Mouse (Mus musculus) intestine, postnatal 0 days (tissue): ENCODE measurements around the gene Azin2. TPM values are rescaled to one million over a fixed set of nuclear protein-coding genes. Genes with fewer than 3 reads are reported as not detected.
A peak's percentile ranks its signal among the peaks of the same experiment; 100 is the strongest.

ENCODE experiments used
- ATAC-seq: fragments of 200-750 bp; cut with Nextera tagmentation; 2 replicates; pipeline ENCODE4 v1.8.0; 2017; ENCODE audit warnings: mild to moderate bottlenecking, moderate TSS enrichment, moderate library complexity
- H3K27ac ChIP-seq: fragments of 300-500 bp; sonication (generic); 2 replicates; pipeline ENCODE4 v1.5.1; 2014; ENCODE audit warnings: mild to moderate bottlenecking, low read depth, low read length, moderate library complexity
- H3K27me3 ChIP-seq: fragments of 300-500 bp; sonication (generic); replicated peaks from 2 replicates; pipeline ENCODE4 v1.6.1; 2014; ENCODE audit warnings: low read length, mixed read lengths; ENCODE audit not compliant: control insufficient read depth, insufficient read depth
- H3K36me3 ChIP-seq: fragments of 300-500 bp; sonication (generic); 2 replicates; pipeline ENCODE4 v1.6.1; 2014; ENCODE audit warnings: mild to moderate bottlenecking, moderate library complexity; ENCODE audit not compliant: control insufficient read depth, insufficient read depth
- H3K4me1 ChIP-seq: fragments of 300-500 bp; sonication (generic); replicated peaks from 2 replicates; pipeline ENCODE4 v1.6.1; 2014; ENCODE audit warnings: antibody characterized with exemption, low read length, mixed read lengths; ENCODE audit not compliant: control insufficient read depth, insufficient read depth
- H3K4me2 ChIP-seq: fragments of 300-500 bp; sonication (generic); replicated peaks from 2 replicates; pipeline ENCODE4 v1.6.1; 2014; ENCODE audit warnings: low read depth, mild to moderate bottlenecking, moderate library complexity
- H3K4me3 ChIP-seq: fragments of 300-500 bp; sonication (generic); 2 replicates; pipeline ENCODE4 v1.5.1; 2014; ENCODE audit warnings: low read depth, low read length
- H3K9ac ChIP-seq: fragments of 300-500 bp; sonication (generic); 2 replicates; pipeline ENCODE4 v1.6.1; 2014; ENCODE audit warnings: mild to moderate bottlenecking, low read depth, low read length
- H3K9me3 ChIP-seq: fragments of 300-500 bp; sonication (generic); 2 replicates; pipeline ENCODE4 v1.6.1; 2016; ENCODE audit warnings: mixed run types; ENCODE audit not compliant: control insufficient read depth
- CTCF ChIP-seq: sonication (generic); IDR thresholded peaks from 2 replicates; pipeline ENCODE4 v1.5.1; 2016; ENCODE audit warnings: low read depth, mild to moderate bottlenecking, control low read depth, antibody characterized with exemption, moderate library complexity
- WGBS: fragments of 180-500 bp; shearing (Covaris S2); extraction: QIAGEN DNeasy Blood & Tissue Kit; methylation state at CpG from one replicate; pipeline ENCODE4 v1.1.7; 2014; 5-methylcytosine and 5-hydroxymethylcytosine counted together
- polyA plus RNA-seq: library from polyadenylated mRNA; unstranded; fragments of >200 nt; fragmentation: Nextera tagmentation; extraction: Ambion mirVana; gene quantifications from 2 replicates; pipeline ENCODE4 v1.2.1, GENCODE M21; 2015

Gene Azin2
- polyA plus RNA-seq, 1 experiment from 2014 or later = 13.1 TPM

DNA sequence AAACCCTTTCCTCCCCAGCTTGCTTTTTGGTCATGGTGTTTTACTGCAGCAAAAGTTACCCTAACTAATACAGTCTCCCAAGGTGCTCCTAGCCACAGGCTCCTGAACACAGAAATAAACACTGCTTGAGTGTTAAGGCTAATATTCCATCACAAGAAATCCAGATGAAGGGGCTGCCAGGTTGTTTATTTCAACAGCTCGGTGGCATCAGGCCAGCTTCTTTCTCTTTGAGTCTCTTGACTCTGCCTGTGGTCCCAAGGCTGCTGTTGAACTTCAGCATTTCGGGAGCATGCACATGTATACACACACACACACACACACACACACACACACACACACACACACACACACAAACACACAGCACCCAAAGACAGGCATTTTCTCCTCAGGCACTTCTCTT is 20.9 kb upstream of the Azin2 start:
- 67% methylated on average over 2 of the region's 2 CpGs for WGBS
- no peak for TF ChIP-seq CTCF
- no peaks in the 10 kb centered on the region for H3K27me3 ChIP-seq
- H3K4me2 ChIP-seq = no peak overlapping the region
- H3K9ac ChIP-seq = no peak overlapping the region
- no peak for ATAC-seq
- H3K9me3 ChIP-seq = no peaks in the 10 kb centered on the region
- peak overlapping the region; percentile 73 for H3K27ac ChIP-seq
- H3K4me3 ChIP-seq = no peak overlapping the region
- 0 out of 2 replicates have a peak, but pooled peaks cover 3% of the 10 kb centered on the region for H3K4me1 ChIP-seq
- H3K36me3 ChIP-seq = no peaks in the 10 kb centered on the region

GRCm38 (mm10) chr4:128981833-128982180 is 19.6 kb upstream of the Azin2 start:
- Histone ChIP-seq H3K27me3 (no peaks in the 10 kb centered on the region), H3K9me3 (no peaks in the 10 kb centered on the region), H3K4me1 (0 out of 2 replicates have a peak, but pooled peaks cover 3% of the 10 kb centered on the region), H3K9ac (no peak overlapping the region), H3K4me3 (no peak overlapping the region), H3K27ac (no peak overlapping the region), H3K36me3 (no peaks in the 10 kb centered on the region), H3K4me2 (no peak overlapping the region)
- no peak for TF ChIP-seq CTCF
- no peak for ATAC-seq
- WGBS = 77% methylated on average over 11 of the region's 11 CpGs

DNA sequence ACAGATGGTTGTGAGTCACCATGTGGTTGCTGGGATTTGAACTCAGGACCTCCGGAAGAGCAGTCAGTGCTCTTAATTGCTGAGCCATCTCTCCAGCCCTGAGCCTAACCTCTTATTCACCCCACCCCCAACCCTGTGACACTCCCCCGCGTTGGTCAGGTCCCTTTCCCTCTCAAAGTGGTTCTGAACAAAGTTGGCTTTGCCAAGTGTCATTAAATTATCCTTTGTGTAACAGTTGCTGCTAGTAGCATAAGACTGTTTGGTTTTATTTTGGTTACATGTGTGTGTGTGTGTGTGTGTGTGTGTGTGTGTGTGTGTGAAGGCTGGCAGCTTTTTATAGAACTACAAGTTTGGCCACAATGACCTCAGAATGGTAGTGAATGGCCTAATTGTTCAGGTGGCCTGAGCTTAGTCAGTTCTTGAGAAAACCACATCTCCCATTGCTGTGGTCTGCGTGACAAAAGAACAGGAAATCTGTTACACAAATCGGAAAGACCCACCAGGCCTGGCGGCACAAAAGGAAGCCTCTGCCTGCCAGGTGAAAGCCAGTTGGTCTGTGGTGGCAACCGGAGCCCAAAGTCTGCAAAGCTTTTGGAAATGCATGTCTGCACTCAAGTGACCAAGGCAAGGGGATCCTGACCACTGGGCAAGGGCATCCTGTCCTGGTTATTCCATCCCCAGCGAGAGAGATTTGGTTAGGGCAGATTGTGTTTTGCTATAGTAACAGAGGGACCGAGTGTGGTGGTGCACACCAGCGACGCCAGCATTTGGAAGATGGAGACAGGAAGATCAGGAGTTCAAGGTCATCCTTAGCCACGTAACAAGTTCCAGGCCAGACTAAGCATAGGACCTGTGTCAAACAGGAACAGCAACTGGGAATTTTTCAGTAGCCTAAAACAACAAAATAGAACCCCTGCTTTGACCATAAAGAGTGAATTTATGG is 18.9 kb upstream of the Azin2 start:
- Histone ChIP-seq H3K27me3 (no peaks in the 10 kb centered on the region), H3K9ac (no peak overlapping the region), H3K9me3 (no peaks in the 10 kb centered on the region), H3K4me3 (no peak overlapping the region), H3K27ac (no peak overlapping the region), H3K4me1 (0 out of 2 replicates have a peak, but pooled peaks cover 3% of the 10 kb centered on the region), H3K36me3 (no peaks in the 10 kb centered on the region), H3K4me2 (no peak overlapping the region)
- WGBS = 75% methylated on average over 12 of the region's 12 CpGs
- no peak for ATAC-seq
- TF ChIP-seq CTCF = no peak

DNA sequence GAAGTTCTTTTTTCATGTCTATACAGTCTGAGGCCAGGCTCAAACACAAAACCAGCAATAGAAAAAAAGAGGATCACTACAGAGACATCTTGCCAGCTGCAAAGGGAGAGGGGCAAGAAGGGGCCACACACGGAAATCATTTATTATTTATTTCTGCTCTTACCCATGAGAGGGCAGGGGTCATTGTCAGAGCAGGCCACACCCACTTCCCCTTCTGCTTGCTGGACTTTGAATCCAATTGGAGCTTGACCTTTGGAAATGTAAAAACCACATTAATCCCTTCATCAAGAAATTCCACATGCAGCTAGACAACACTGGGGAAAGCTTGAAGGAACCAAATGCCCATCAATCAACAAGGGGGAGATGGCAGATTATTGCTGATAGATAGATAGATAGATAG is 16.4 kb upstream of the Azin2 start:
- Histone ChIP-seq H3K4me3 (no peak overlapping the region), H3K36me3 (no peaks in the 10 kb centered on the region), H3K4me2 (no peak overlapping the region), H3K9ac (no peak overlapping the region), H3K4me1 (0 out of 2 replicates have a peak, but pooled peaks cover 3% of the 10 kb centered on the region), H3K27ac (peak overlapping the region; percentile 46; the same call in 1 of the 2 replicates), H3K9me3 (no peaks in the 10 kb centered on the region), H3K27me3 (no peaks in the 10 kb centered on the region)
- WGBS = 10% methylated on average over 1 of the region's 1 CpGs
- TF ChIP-seq CTCF = no peak
- ATAC-seq = peak; percentile 58

- no peak overlapping the region for H3K4me3 ChIP-seq
- no peaks in the 10 kb centered on the region for H3K9me3 ChIP-seq
- TF ChIP-seq CTCF = no peak
- no peak overlapping the region for H3K9ac ChIP-seq
- WGBS = 74% methylated on average over 3 of the region's 3 CpGs
- ATAC-seq = no peak
- no peak overlapping the region for H3K4me2 ChIP-seq
- H3K27ac ChIP-seq = no peak overlapping the region
- H3K27me3 ChIP-seq = no peaks in the 10 kb centered on the region
- H3K4me1 ChIP-seq = 0 out of 2 replicates have a peak, but pooled peaks cover 3% of the 10 kb centered on the region
- no peaks in the 10 kb centered on the region for H3K36me3 ChIP-seq
Measured at GRCm38 (mm10) chr4:128977217-128977616, 15.0 kb upstream of the Azin2 start.

DNA sequence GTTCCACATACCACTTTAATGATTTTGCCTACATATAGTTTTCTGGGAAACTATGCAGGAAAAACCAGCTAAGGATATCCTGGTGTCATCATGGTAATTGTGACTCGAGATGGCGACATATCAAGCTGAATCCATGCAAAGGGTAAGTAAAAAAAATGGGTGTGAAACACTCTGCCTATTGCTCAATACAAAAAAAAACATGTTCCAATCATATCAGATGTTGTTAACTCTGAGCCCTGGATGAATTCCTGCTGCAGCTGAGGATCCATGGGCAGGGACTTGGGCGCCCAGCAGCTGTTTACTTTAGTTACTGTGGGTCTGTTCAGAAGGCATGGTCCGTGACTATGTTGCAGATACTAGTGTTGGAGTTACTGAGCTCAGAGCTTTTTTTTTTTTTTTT is 14.3 kb upstream of the Azin2 start:
- Histone ChIP-seq H3K4me1 (0 out of 2 replicates have a peak, but pooled peaks cover 3% of the 10 kb centered on the region), H3K36me3 (no peaks in the 10 kb centered on the region), H3K9ac (no peak overlapping the region), H3K9me3 (no peaks in the 10 kb centered on the region), H3K27me3 (no peaks in the 10 kb centered on the region), H3K27ac (no peak overlapping the region), H3K4me3 (no peak overlapping the region), H3K4me2 (no peak overlapping the region)
- no peak for TF ChIP-seq CTCF
- no peak for ATAC-seq
- WGBS = 41% methylated on average over 4 of the region's 4 CpGs
